Mouse (Mus musculus) hindbrain, embryonic 14.5 days (tissue): Measurements from ENCODE around the gene Vwce. TPM values are rescaled to one million over a fixed set of nuclear protein-coding genes. Genes with fewer than 3 reads are reported as not detected.

ENCODE experiments used
- ATAC-seq: fragments of 200-750 bp; cut with Nextera tagmentation; 2 replicates; pipeline ENCODE4 v1.8.0; 2017; ENCODE audit warnings: moderate number of reproducible peaks, mild to moderate bottlenecking, moderate TSS enrichment, moderate library complexity; ENCODE audit not compliant: low FRiP score
- DNase-seq: peaks from one replicate; pipeline ENCODE4 v3.0.0-alpha.2; 2015; ENCODE audit warnings: low spot score
- H3K27ac ChIP-seq: fragments of 300-500 bp; sonication (generic); 2 replicates; pipeline ENCODE4 v1.5.1; 2014; ENCODE audit warnings: mild to moderate bottlenecking, moderate library complexity
- H3K27me3 ChIP-seq: fragments of 300-500 bp; sonication (generic); 2 replicates; pipeline ENCODE4 v1.6.1; 2014; ENCODE audit warnings: mild to moderate bottlenecking, low read length, mixed read lengths; ENCODE audit not compliant: control insufficient read depth, insufficient read depth
- H3K36me3 ChIP-seq: fragments of 300-500 bp; sonication (generic); replicated peaks from 2 replicates; pipeline ENCODE4 v1.6.1; 2014; ENCODE audit not compliant: control insufficient read depth, insufficient read depth
- H3K4me1 ChIP-seq: fragments of 300-500 bp; sonication (generic); replicated peaks from 2 replicates; pipeline ENCODE4 v1.6.1; 2014; ENCODE audit warnings: antibody characterized with exemption, low read length, mixed read lengths; ENCODE audit not compliant: control insufficient read depth, insufficient read depth
- H3K4me2 ChIP-seq: fragments of 300-500 bp; sonication (generic); replicated peaks from 2 replicates; pipeline ENCODE4 v1.6.1; 2014; ENCODE audit warnings: mild to moderate bottlenecking, moderate library complexity
- H3K4me3 ChIP-seq: fragments of 300-500 bp; sonication (generic); replicated peaks from 2 replicates; pipeline ENCODE4 v1.5.1; 2014; ENCODE audit warnings: mild to moderate bottlenecking, low read length
- H3K9ac ChIP-seq: fragments of 300-500 bp; sonication (generic); 2 replicates; pipeline ENCODE4 v1.6.1; 2014
- H3K9me3 ChIP-seq: fragments of 300-500 bp; sonication (generic); 2 replicates; pipeline ENCODE4 v1.6.1; 2016; ENCODE audit warnings: low read length; ENCODE audit not compliant: control insufficient read depth
- WGBS: fragments of 180-500 bp; shearing (Covaris S2); extraction: QIAGEN DNeasy Blood & Tissue Kit; methylation state at CpG from one replicate; pipeline ENCODE4 v1.1.7; 2014; 5-methylcytosine and 5-hydroxymethylcytosine counted together
- polyA plus RNA-seq: library from polyadenylated mRNA; unstranded; fragments of >200 nt; fragmentation: Nextera tagmentation; extraction: Ambion mirVana; gene quantifications from 2 replicates; pipeline ENCODE4 v1.2.1, GENCODE M21; 2014

Vwce gene
- polyA plus RNA-seq, result 0.64 and 1.1 TPM in 2 replicates

- peaks cover 21% of the 10 kb centered on the region for H3K36me3 ChIP-seq
- WGBS, result 3% methylated on average over 32 of the region's 32 CpGs
- H3K27me3 ChIP-seq, result peaks cover 4% of the 10 kb centered on the region; the same call in 1 of the 2 replicates
- no peaks in the 10 kb centered on the region for H3K9me3 ChIP-seq
- H3K4me3 ChIP-seq, result peak within 1 kb of the TSS; percentile 34
- H3K4me2 ChIP-seq, result peak within 1 kb of the TSS; percentile 65
- DNase-seq (peak; percentile 34), ATAC-seq (peak; percentile 82)
- H3K27ac ChIP-seq, result no peak within 1 kb of the TSS
- H3K4me1 ChIP-seq, result 0 out of 2 replicates have a peak, but pooled peaks cover 7% of the 10 kb centered on the region
- peak within 1 kb of the TSS; percentile 48 for H3K9ac ChIP-seq
Observed at GRCm38 (mm10) chr19:10634106-10634871, at the start of gene Vwce. Gene Vwce, plus strand, starts transcription at chr19:10634213.

- ATAC-seq, result no peak
- 86% methylated on average over 8 of the region's 8 CpGs for WGBS
Observed at GRCm38 (mm10) chr19:10585112-10585511, 48.9 kb upstream of the Vwce start.

GRCm38 (mm10) chr19:10587231-10587630, 46.8 kb upstream of the Vwce start:
- WGBS, result 91% methylated on average over 8 of the region's 8 CpGs
- no peak for ATAC-seq
- Histone ChIP-seq H3K4me3 (no peak overlapping the region), H3K36me3 (peaks cover 25% of the 10 kb centered on the region), H3K27me3 (no peaks in the 10 kb centered on the region), H3K4me1 (no peaks in the 10 kb centered on the region), H3K27ac (no peak overlapping the region), H3K9me3 (no peaks in the 10 kb centered on the region), H3K9ac (no peak overlapping the region), H3K4me2 (no peak overlapping the region)
- DNase-seq, result no peak

More at GRCm38 (mm10) chr19:10585112-10585511, 48.9 kb upstream of the Vwce start:
- no peaks in the 10 kb centered on the region for H3K27me3 ChIP-seq
- no peaks in the 10 kb centered on the region for H3K4me1 ChIP-seq
- H3K4me3 ChIP-seq, result no peak overlapping the region
- H3K9ac ChIP-seq, result no peak overlapping the region
- H3K27ac ChIP-seq, result no peak overlapping the region
- H3K9me3 ChIP-seq, result no peaks in the 10 kb centered on the region
- no peak overlapping the region for H3K4me2 ChIP-seq
- DNase-seq, result no peak
- H3K36me3 ChIP-seq, result peaks cover 15% of the 10 kb centered on the region

- 55% methylated on average over 5 of the region's 5 CpGs for WGBS
- H3K4me2 ChIP-seq, result no peak overlapping the region
- H3K4me1 ChIP-seq, result no peaks in the 10 kb centered on the region
- H3K27me3 ChIP-seq, result no peaks in the 10 kb centered on the region
- H3K27ac ChIP-seq, result no peak overlapping the region
- no peak overlapping the region for H3K9ac ChIP-seq
- DNase-seq (no peak), ATAC-seq (no peak)
- H3K9me3 ChIP-seq, result no peaks in the 10 kb centered on the region
- H3K36me3 ChIP-seq, result peaks cover 28% of the 10 kb centered on the region
- no peak overlapping the region for H3K4me3 ChIP-seq
Observed at GRCm38 (mm10) chr19:10589127-10589857, 44.7 kb upstream of the Vwce start.

GRCm38 (mm10) chr19:10590301-10590700, 43.7 kb upstream of the Vwce start:
- Histone ChIP-seq H3K36me3 (peaks cover 34% of the 10 kb centered on the region), H3K4me3 (no peak overlapping the region), H3K27ac (no peak overlapping the region), H3K27me3 (no peaks in the 10 kb centered on the region), H3K9me3 (no peaks in the 10 kb centered on the region), H3K9ac (no peak overlapping the region), H3K4me1 (no peaks in the 10 kb centered on the region), H3K4me2 (no peak overlapping the region)
- DNase-seq (no peak), ATAC-seq (no peak)
- 71% methylated on average over 3 of the region's 3 CpGs for WGBS

GRCm38 (mm10) chr19:10591659-10592377, 42.2 kb upstream of the Vwce start:
- 90% methylated on average over 6 of the region's 6 CpGs for WGBS
- Histone ChIP-seq H3K27me3 (no peaks in the 10 kb centered on the region), H3K27ac (no peak overlapping the region), H3K4me1 (no peaks in the 10 kb centered on the region), H3K4me3 (no peak overlapping the region), H3K4me2 (no peak overlapping the region), H3K9me3 (no peaks in the 10 kb centered on the region), H3K36me3 (peaks cover 44% of the 10 kb centered on the region), H3K9ac (no peak overlapping the region)
- no peak for ATAC-seq
- no peak for DNase-seq

- no peak for DNase-seq
- 42% methylated on average over 3 of the region's 3 CpGs for WGBS
- ATAC-seq, result no peak
- peaks cover 9% of the 10 kb centered on the region; the same call in 1 of the 2 replicates for H3K4me1 ChIP-seq
- H3K4me3 ChIP-seq, result no peak overlapping the region
- H3K9ac ChIP-seq, result no peak overlapping the region
- H3K9me3 ChIP-seq, result no peaks in the 10 kb centered on the region
- H3K36me3 ChIP-seq, result peaks cover 43% of the 10 kb centered on the region
- no peak overlapping the region for H3K27ac ChIP-seq
- H3K27me3 ChIP-seq, result no peaks in the 10 kb centered on the region
- H3K4me2 ChIP-seq, result no peak overlapping the region
Observed at GRCm38 (mm10) chr19:10598188-10598587, 35.8 kb upstream of the Vwce start.

- Histone ChIP-seq H3K36me3 (peaks cover 30% of the 10 kb centered on the region), H3K4me1 (peaks cover 17% of the 10 kb centered on the region), H3K9me3 (no peaks in the 10 kb centered on the region), H3K27ac (no peak overlapping the region), H3K4me3 (no peak overlapping the region), H3K27me3 (no peaks in the 10 kb centered on the region), H3K9ac (no peak overlapping the region), H3K4me2 (no peak overlapping the region)
- no peak for ATAC-seq
- 91% methylated on average over 2 of the region's 2 CpGs for WGBS
- no peak for DNase-seq
Observed at GRCm38 (mm10) chr19:10599648-10600047, 34.4 kb upstream of the Vwce start.

- ATAC-seq (0 out of 2 replicates have a peak, but pooled peaks have one; percentile 16), DNase-seq (peak; percentile 52)
- peaks cover 19% of the 10 kb centered on the region for H3K36me3 ChIP-seq
- H3K9me3 ChIP-seq, result no peaks in the 10 kb centered on the region
- H3K27ac ChIP-seq, result peak overlapping the region; percentile 96
- peak overlapping the region; percentile 77 for H3K9ac ChIP-seq
- peaks cover 29% of the 10 kb centered on the region for H3K4me1 ChIP-seq
- no peaks in the 10 kb centered on the region for H3K27me3 ChIP-seq
- 2% methylated on average over 6 of the region's 6 CpGs for WGBS
- H3K4me2 ChIP-seq, result peak overlapping the region; percentile 59
- H3K4me3 ChIP-seq, result peak overlapping the region; percentile 29
Observed at GRCm38 (mm10) chr19:10602247-10602769, 31.7 kb upstream of the Vwce start.
